Mouse (Mus musculus) liver, embryonic 13.5 days (tissue): Measurements from ENCODE around the gene Spata2. TPM values are rescaled to one million over a fixed set of nuclear protein-coding genes. Genes with fewer than 3 reads are reported as not detected.
A peak's percentile ranks its signal among the peaks of the same experiment; 100 is the strongest.

Source experiments
- ATAC-seq: fragments of 200-750 bp; cut with Nextera tagmentation; 2 replicates; pipeline ENCODE4 v1.8.0; 2017; ENCODE audit warnings: low read depth, mild to moderate bottlenecking, moderate number of reproducible peaks, moderate library complexity
- DNase-seq: peaks from one replicate; pipeline ENCODE4 v3.0.0; 2022
- H3K27ac ChIP-seq: fragments of 300-500 bp; sonication (generic); 2 replicates; pipeline ENCODE4 v1.5.1; 2015; ENCODE audit warnings: moderate library complexity, mild to moderate bottlenecking, inconsistent platforms
- H3K27me3 ChIP-seq: fragments of 300-500 bp; sonication (generic); 2 replicates; pipeline ENCODE4 v1.6.1; 2015; ENCODE audit warnings: mild to moderate bottlenecking, inconsistent platforms
- H3K36me3 ChIP-seq: fragments of 300-500 bp; sonication (generic); 2 replicates; pipeline ENCODE4 v1.6.1; 2015; ENCODE audit warnings: mild to moderate bottlenecking, inconsistent platforms
- H3K4me1 ChIP-seq: fragments of 300-500 bp; sonication (generic); replicated peaks from 2 replicates; pipeline ENCODE4 v1.6.1; 2015; ENCODE audit warnings: inconsistent platforms
- H3K4me2 ChIP-seq: fragments of 300-500 bp; sonication (generic); 2 replicates; pipeline ENCODE4 v1.6.1; 2015; ENCODE audit warnings: inconsistent platforms, mild to moderate bottlenecking, moderate library complexity
- H3K4me3 ChIP-seq: fragments of 300-500 bp; sonication (generic); replicated peaks from 2 replicates; pipeline ENCODE4 v1.5.1; 2015; ENCODE audit warnings: mild to moderate bottlenecking, inconsistent platforms
- H3K9ac ChIP-seq: fragments of 300-500 bp; sonication (generic); 2 replicates; pipeline ENCODE4 v1.6.1; 2015; ENCODE audit warnings: mild to moderate bottlenecking, inconsistent platforms
- H3K9me3 ChIP-seq: fragments of 300-500 bp; sonication (generic); replicated peaks from 2 replicates; pipeline ENCODE4 v1.6.1; 2016; ENCODE audit warnings: inconsistent platforms
- WGBS: fragments of 180-500 bp; shearing (Covaris S2); methylation state at CpG from one replicate; pipeline ENCODE4 v1.1.7; 2015; ENCODE audit not compliant: insufficient replicate concordance; 5-methylcytosine and 5-hydroxymethylcytosine counted together
- polyA plus RNA-seq: library from polyadenylated mRNA; unstranded; fragments of >200 nt; fragmentation: Nextera tagmentation; extraction: Ambion mirVana; gene quantifications from 2 replicates; pipeline ENCODE4 v1.2.1, GENCODE M21; 2015

Gene Spata2
- polyA plus RNA-seq, 1 experiment from 2014 or later = 7.0 TPM

GRCm38 (mm10) chr2:167458548-167458947 lies 34.1 kb downstream of the Spata2 start:
- no peak for ATAC-seq
- 91% methylated on average over 3 of the region's 3 CpGs for WGBS
- Histone ChIP-seq H3K9me3 (no peaks in the 10 kb centered on the region), H3K27me3 (no peaks in the 10 kb centered on the region), H3K36me3 (peaks cover 83% of the 10 kb centered on the region), H3K4me3 (no peak overlapping the region), H3K27ac (no peak overlapping the region), H3K4me2 (no peak overlapping the region), H3K9ac (no peak overlapping the region), H3K4me1 (peaks cover 10% of the 10 kb centered on the region)
- no peak for DNase-seq

GRCm38 (mm10) chr2:167457213-167457612 lies 35.5 kb downstream of the Spata2 start:
- no peak overlapping the region for H3K4me3 ChIP-seq
- peaks cover 10% of the 10 kb centered on the region for H3K4me1 ChIP-seq
- ATAC-seq (no peak), DNase-seq (no peak)
- no peak overlapping the region for H3K9ac ChIP-seq
- WGBS = 83% methylated on average over 9 of the region's 9 CpGs
- no peak overlapping the region for H3K4me2 ChIP-seq
- H3K36me3 ChIP-seq = peaks cover 93% of the 10 kb centered on the region
- no peak overlapping the region for H3K27ac ChIP-seq
- H3K27me3 ChIP-seq = no peaks in the 10 kb centered on the region
- H3K9me3 ChIP-seq = no peaks in the 10 kb centered on the region

GRCm38 (mm10) chr2:167456361-167457020 lies 36.2 kb downstream of the Spata2 start:
- H3K4me3 ChIP-seq = no peak overlapping the region
- H3K9ac ChIP-seq = no peak overlapping the region
- no peak for ATAC-seq
- H3K9me3 ChIP-seq = no peaks in the 10 kb centered on the region
- DNase-seq = no peak
- no peaks in the 10 kb centered on the region for H3K27me3 ChIP-seq
- H3K27ac ChIP-seq = no peak overlapping the region
- H3K4me2 ChIP-seq = no peak overlapping the region
- peaks cover 10% of the 10 kb centered on the region for H3K4me1 ChIP-seq
- 85% methylated on average over 5 of the region's 5 CpGs for WGBS
- peaks cover 89% of the 10 kb centered on the region for H3K36me3 ChIP-seq

GRCm38 (mm10) chr2:167453814-167454213 lies 38.9 kb downstream of the Spata2 start:
- no peak overlapping the region for H3K4me2 ChIP-seq
- peaks cover 89% of the 10 kb centered on the region for H3K36me3 ChIP-seq
- H3K4me1 ChIP-seq = peaks cover 8% of the 10 kb centered on the region
- no peaks in the 10 kb centered on the region for H3K27me3 ChIP-seq
- WGBS = 77% methylated on average over 3 of the region's 3 CpGs
- no peak overlapping the region for H3K27ac ChIP-seq
- no peak overlapping the region for H3K4me3 ChIP-seq
- H3K9ac ChIP-seq = no peak overlapping the region
- no peak for DNase-seq
- no peaks in the 10 kb centered on the region for H3K9me3 ChIP-seq
- no peak for ATAC-seq

- 0 out of 2 replicates have a peak overlapping the region, but pooled peaks have one; percentile 18 for H3K27ac ChIP-seq
- no peaks in the 10 kb centered on the region for H3K9me3 ChIP-seq
- DNase-seq (no peak), ATAC-seq (no peak)
- H3K9ac ChIP-seq = no peak overlapping the region
- no peak overlapping the region for H3K4me3 ChIP-seq
- H3K4me1 ChIP-seq = peaks cover 40% of the 10 kb centered on the region
- 87% methylated on average over 8 of the region's 8 CpGs for WGBS
- no peaks in the 10 kb centered on the region for H3K27me3 ChIP-seq
- no peak overlapping the region for H3K4me2 ChIP-seq
- H3K36me3 ChIP-seq = peaks cover 83% of the 10 kb centered on the region
Measured at GRCm38 (mm10) chr2:167450647-167451046, 42.0 kb downstream of the Spata2 start.

GRCm38 (mm10) chr2:167449331-167450275 lies 43.1 kb downstream of the Spata2 start:
- no peak overlapping the region for H3K9ac ChIP-seq
- DNase-seq (no peak), ATAC-seq (no peak)
- peaks cover 84% of the 10 kb centered on the region for H3K36me3 ChIP-seq
- no peaks in the 10 kb centered on the region for H3K27me3 ChIP-seq
- peaks cover 49% of the 10 kb centered on the region for H3K4me1 ChIP-seq
- no peaks in the 10 kb centered on the region for H3K9me3 ChIP-seq
- no peak overlapping the region for H3K4me2 ChIP-seq
- peak overlapping the region; percentile 91 for H3K27ac ChIP-seq
- 85% methylated on average over 21 of the region's 21 CpGs for WGBS
- H3K4me3 ChIP-seq = no peak overlapping the region

GRCm38 (mm10) chr2:167447629-167448028 lies 45.1 kb downstream of the Spata2 start:
- peak; percentile 99 for ATAC-seq
- DNase-seq = peak; percentile 82
- Histone ChIP-seq H3K27ac (peak overlapping the region; percentile 91), H3K4me1 (peaks cover 49% of the 10 kb centered on the region), H3K36me3 (peaks cover 84% of the 10 kb centered on the region), H3K27me3 (no peaks in the 10 kb centered on the region), H3K4me2 (peak overlapping the region; percentile 55), H3K9me3 (no peaks in the 10 kb centered on the region), H3K4me3 (peak overlapping the region; percentile 14; the same call in 1 of the 2 replicates), H3K9ac (peak overlapping the region; percentile 66)
- 25% methylated on average over 8 of the region's 8 CpGs for WGBS

GRCm38 (mm10) chr2:167447207-167447606 lies 45.5 kb downstream of the Spata2 start:
- peak overlapping the region; percentile 91 for H3K27ac ChIP-seq
- H3K36me3 ChIP-seq = peaks cover 86% of the 10 kb centered on the region
- ATAC-seq (peak; percentile 80), DNase-seq (peak; percentile 42)
- H3K9me3 ChIP-seq = no peaks in the 10 kb centered on the region
- H3K4me3 ChIP-seq = peak overlapping the region; percentile 14; the same call in 1 of the 2 replicates
- H3K9ac ChIP-seq = peak overlapping the region; percentile 66
- no peaks in the 10 kb centered on the region for H3K27me3 ChIP-seq
- H3K4me1 ChIP-seq = peaks cover 49% of the 10 kb centered on the region
- WGBS = 55% methylated on average over 7 of the region's 7 CpGs
- H3K4me2 ChIP-seq = peak overlapping the region; percentile 55

- Histone ChIP-seq H3K36me3 (peaks cover 91% of the 10 kb centered on the region), H3K9me3 (no peaks in the 10 kb centered on the region), H3K27me3 (no peaks in the 10 kb centered on the region), H3K4me2 (no peak overlapping the region), H3K9ac (peak overlapping the region; percentile 66; the same call in 1 of the 2 replicates), H3K4me3 (no peak overlapping the region), H3K27ac (peak overlapping the region; percentile 91), H3K4me1 (peaks cover 49% of the 10 kb centered on the region)
- ATAC-seq = no peak
- 73% methylated on average over 20 of the region's 20 CpGs for WGBS
- DNase-seq = no peak
Measured at GRCm38 (mm10) chr2:167445911-167446780, 46.5 kb downstream of the Spata2 start.

GRCm38 (mm10) chr2:167443411-167444193 lies 49.1 kb downstream of the Spata2 start:
- H3K4me3 ChIP-seq = no peak overlapping the region
- H3K4me2 ChIP-seq = no peak overlapping the region
- H3K36me3 ChIP-seq = peaks cover 92% of the 10 kb centered on the region
- H3K9me3 ChIP-seq = no peaks in the 10 kb centered on the region
- ATAC-seq (no peak), DNase-seq (no peak)
- no peak overlapping the region for H3K9ac ChIP-seq
- WGBS = 83% methylated on average over 4 of the region's 4 CpGs
- H3K27ac ChIP-seq = 0 out of 2 replicates have a peak overlapping the region, but pooled peaks have one; percentile 24
- peaks cover 39% of the 10 kb centered on the region for H3K4me1 ChIP-seq
- H3K27me3 ChIP-seq = no peaks in the 10 kb centered on the region
